Mouse (Mus musculus) neutrophil, adult 5-6 weeks (primary cell): ENCODE data around the gene Gm597. TPM values are rescaled to one million over a fixed set of nuclear protein-coding genes. Genes with fewer than 3 reads are reported as not detected.

ENCODE experiments used
- ATAC-seq: fragments of 151-379, 151-347 bp; 2 replicates; pipeline ENCODE4 v1.8.0; 2017; ENCODE audit warnings: mild to moderate bottlenecking, moderate TSS enrichment; ENCODE audit not compliant: insufficient number of reproducible peaks, poor library complexity, low FRiP score, severe bottlenecking; ENCODE audit errors: extremely low read depth
- total RNA-seq: library from RNA; stranded (forward); fragments of 200-1000 nt; gene quantifications from 2 replicates; pipeline ENCODE4 v1.2.3, GENCODE M21; 2017

Gm597 gene
- not detected in 2 replicates for total RNA-seq

DNA sequence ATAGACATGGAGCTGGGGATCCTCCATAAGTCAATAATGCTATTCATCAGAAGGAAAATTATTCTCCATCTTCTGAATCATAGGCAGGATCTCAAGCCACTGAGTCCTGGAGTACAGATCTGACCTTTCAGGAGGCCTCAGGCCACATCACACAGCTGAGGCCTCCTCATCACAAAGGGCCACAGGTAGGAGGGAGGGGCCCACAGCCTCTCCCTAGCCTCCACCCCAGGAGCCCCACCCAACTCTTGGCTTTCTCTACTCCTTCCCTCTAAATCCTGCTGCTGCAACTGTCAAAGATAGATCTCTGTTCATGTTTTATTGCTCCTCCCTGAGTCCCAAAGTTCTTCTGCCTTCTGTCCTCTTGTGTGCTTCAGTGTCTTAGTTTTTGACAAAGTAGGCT is at the start of gene Gm597:
Gene Gm597, minus strand, starts transcription at position 101 of the 400 bp plus-strand sequence.
- no peak for ATAC-seq

GRCm38 (mm10) chr1:28807689-28808088 is 27.6 kb upstream of the Gm597 start:
- no peak for ATAC-seq

DNA sequence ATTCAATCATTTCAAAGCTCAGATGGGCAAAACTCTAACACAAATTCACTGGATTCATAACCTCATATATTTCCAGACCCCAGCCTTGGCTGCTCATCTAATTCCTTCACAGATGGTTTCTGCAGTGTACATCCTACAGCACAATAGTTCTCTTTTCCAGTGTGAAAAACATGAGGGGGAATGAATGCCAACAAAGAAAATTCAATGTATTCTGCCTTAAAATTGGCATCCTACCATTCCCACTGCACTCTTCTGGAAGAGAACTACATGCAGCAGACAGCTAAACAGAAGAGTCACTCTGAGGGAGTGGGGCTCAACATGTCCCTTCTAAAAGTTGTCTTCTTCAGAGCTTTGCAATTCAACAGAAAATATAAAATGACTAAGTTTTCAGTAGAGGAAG is 26.6 kb upstream of the Gm597 start:
- ATAC-seq = no peak

GRCm38 (mm10) chr1:28800881-28801280 is 20.8 kb upstream of the Gm597 start:
- no peak for ATAC-seq
